Mouse (Mus musculus) CH12F3 (cell line): Measurements from ENCODE around the gene Mical1.

Experiments
- in situ Hi-C: fragments of 300-500 bp; cut with MboI; formaldehyde crosslinking; loops from 2 replicates; pipeline ENCODE4 v1.14.3; 2020; ENCODE audit warnings: low sequenced_read_pairs

Gene Mical1

DNA sequence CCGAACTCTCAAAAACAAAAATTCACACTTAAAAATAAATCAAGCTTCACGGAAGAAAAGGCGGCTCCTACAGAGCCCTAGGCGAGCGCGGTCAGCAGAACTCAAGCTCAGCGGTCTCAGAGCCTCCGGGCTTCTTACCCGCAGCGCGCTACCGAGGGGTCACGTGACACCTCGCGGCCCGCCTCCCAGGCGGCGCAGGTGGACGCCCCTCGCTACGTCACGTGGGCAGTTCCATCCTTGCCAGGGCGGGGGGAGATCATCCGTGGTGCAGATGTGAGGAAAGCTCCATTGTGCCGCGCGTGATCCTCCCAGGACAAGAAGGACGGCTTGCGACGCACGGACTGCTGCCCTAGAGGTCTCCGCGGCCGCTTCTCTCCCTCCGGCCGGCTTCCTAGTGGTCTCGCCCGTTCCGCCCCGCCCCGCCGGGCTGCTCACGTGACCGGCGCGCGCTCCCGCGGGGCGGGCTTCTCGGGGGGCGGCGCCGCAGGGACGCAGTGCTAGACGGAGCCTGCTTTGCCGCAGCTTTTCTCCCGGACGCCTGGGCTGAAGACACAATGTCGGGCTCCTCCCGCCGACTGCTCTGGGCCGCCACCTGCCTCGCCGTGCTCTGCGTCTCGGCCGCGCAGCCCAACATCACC is 43.0 kb downstream of the Mical1 start, which contains the start of gene Cd164:
Gene Cd164, plus strand, starts transcription at position 434 of the 638 bp plus-strand sequence.
- in situ Hi-C loops: loop anchor here (5.0 to 10.0 kb wide), 2 partner anchors 163 to 776 kb away; no protein-coding TSS in a partner anchor

DNA sequence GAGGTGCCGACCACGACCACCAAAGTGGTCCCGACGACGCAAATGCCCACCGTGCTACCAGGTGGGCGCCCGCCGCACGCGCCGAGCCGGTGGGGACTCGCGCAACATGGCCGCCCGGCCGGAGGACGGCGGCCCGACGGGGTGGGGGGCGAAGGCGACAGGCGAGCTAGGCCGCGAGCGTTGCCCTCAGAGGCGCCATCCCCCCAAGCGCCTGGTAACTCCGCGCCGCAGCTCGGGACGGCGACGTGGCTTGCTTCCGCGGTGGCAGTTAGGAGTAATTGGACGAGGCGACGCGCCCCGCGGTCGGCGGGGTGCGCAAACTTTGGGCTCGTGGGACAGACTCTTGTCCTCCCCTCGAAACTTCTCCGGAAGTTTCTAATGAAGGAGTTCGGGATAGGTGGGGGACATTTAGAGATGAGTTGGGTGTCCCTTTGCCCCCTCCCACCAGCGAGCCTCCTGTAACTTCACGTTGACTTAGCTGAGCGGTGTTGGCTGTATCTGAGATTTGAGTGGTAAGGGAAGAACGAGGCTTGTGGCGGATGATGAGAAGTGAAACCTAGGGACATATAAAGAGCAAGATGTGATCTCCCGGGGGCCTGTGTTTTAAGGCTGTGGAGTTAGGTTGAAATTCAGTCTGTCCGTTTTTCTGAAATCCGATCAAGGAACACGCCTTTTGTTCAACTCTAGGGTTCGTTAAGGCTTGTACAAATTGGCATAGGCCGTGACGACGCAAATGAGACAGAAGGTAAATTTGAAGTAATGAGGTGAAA is 43.7 kb downstream of the Mical1 start:
- in situ Hi-C loops: loop anchor here (5.0 to 10.0 kb wide), 2 partner anchors 162 to 775 kb away; no protein-coding TSS in a partner anchor

DNA sequence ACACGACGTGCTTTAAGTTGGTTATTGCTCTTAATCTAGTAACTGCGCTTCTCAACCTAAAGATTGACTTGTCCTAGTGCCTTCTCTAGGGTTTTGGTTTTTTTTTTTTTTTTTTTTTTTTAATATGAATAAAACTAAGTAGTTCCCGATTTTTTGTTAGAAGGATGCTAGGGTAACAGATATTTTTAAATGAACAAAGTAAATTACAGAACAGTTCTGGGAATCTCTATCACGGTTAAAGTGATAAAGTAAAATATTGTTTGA is 44.2 kb downstream of the Mical1 start:
- in situ Hi-C loops: no loop called here

DNA sequence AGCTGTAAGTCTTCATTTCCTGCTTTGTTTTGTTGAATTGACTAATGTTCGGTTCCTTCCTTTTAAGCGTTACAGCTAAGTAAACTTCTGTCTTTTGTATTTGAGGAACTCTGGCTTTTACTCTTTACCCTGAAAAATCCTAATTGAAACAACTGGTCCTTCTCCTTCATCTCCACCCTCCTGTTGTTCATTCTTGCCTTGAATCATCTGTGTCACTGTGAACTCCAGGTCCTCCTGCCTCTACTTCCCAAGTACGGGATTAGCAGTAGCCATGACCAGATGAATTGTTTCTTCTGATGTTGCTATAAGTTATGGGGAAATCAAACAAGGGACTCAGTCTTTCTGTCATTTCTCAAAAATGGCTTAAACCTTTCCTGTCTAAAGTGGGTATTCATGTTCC is 47.3 kb downstream of the Mical1 start:
- in situ Hi-C loops: no loop called here

DNA sequence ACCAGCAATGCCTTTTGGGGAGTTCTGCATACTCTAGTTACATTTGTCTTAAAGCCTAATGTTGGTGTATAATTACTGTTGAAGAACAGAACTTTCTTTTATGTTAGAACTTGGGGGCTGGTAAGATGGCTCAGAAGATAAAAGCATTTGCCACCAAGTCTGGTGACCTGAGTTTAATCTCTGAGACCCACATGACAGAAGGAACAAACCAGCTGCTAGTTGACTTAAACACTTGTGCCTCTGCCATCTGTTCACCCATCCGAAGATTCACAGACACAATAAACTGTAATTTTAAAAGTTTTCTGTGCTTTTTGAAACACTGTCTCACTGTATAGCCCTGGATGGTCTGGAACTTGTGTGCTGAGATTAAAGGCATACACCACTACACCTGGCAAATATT is 49.6 kb downstream of the Mical1 start:
- in situ Hi-C loops: no loop called here

DNA sequence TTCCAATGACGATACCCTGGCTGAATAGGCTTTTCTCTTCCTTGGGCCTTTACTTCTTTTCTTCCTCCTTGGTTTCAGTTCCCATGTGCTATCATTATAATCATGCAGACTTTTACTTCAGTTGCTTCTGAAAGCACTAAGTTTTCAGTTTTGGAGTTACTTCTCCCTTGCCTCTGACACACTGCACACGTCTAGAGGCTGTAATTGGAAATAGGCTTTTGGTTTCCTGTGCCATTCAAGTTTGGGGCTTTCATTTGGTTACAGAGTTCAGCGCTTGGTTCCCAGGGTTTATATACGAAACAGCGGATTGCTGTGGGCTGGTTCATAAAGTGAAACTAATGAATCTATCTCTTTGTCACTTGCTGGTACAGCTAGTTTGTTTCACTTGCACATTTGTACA is 53.9 kb downstream of the Mical1 start:
- in situ Hi-C loops: no loop called here

DNA sequence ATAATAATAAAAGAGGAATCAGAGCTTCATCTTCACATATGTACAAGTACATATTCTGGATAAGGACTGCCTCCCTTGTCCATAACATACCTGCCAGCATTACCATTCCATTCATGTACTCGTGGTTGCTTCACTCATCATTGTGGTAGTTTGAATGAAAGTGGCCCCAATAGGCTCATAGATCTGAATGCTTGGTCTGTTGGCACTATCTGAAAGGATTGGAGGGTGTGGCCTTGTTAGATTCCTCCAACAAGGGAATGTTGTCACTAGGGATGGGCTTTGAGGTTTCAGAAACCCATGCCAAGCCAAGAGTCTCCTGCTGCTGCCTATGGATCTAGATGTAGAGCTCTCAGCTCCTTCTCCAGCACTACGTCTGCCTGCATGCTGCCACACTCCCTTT is 59.9 kb downstream of the Mical1 start:
- in situ Hi-C loops: no loop called here
